Mouse (Mus musculus) liver (tissue): ENCODE measurements around the gene Olfr1124.
"Not testable (repeated sequence)": the region's sequence is repeated elsewhere in the genome, so short reads cannot be mapped to it uniquely, and the experiment has no call there.

ENCODE experiments used
- DNase-seq: peaks from one replicate; pipeline ENCODE4 v3.0.0-alpha.2; 2020; ENCODE audit warnings: mixed read lengths

Gene Olfr1124

GRCm38 (mm10) chr2:87429975-87430374, at the start of gene Olfr1124:
Olfr1124 (plus strand) TSS chr2:87430275.
- DNase-seq = no peak

GRCm38 (mm10) chr2:87383935-87384334, 46.1 kb upstream of the Olfr1124 start:
- DNase-seq = no peak

GRCm38 (mm10) chr2:87385549-87385948, 44.5 kb upstream of the Olfr1124 start, which contains the start of gene Olfr1122:
Olfr1122 (plus strand) TSS chr2:87385849.
- no peak for DNase-seq

- DNase-seq = not testable (repeated sequence)
Measured at GRCm38 (mm10) chr2:87393605-87394004, 36.5 kb upstream of the Olfr1124 start.

- DNase-seq = not testable (repeated sequence)
Measured at GRCm38 (mm10) chr2:87394686-87395085, 35.4 kb upstream of the Olfr1124 start.

- DNase-seq = no peak
Measured at GRCm38 (mm10) chr2:87416335-87416734, 13.7 kb upstream of the Olfr1124 start, which contains the start of gene Olfr1123. Olfr1123 (plus strand) TSS chr2:87416635.

- DNase-seq = no peak
Measured at GRCm38 (mm10) chr2:87437731-87438130, 7.7 kb downstream of the Olfr1124 start.

GRCm38 (mm10) chr2:87453662-87454061, 23.6 kb downstream of the Olfr1124 start, which contains the start of gene Olfr1126:
Olfr1126 (plus strand) TSS chr2:87453962.
- DNase-seq = no peak

- no peak for DNase-seq
Measured at GRCm38 (mm10) chr2:87461769-87462168, 31.7 kb downstream of the Olfr1124 start.

- no peak for DNase-seq
Measured at GRCm38 (mm10) chr2:87480207-87480606, 50.1 kb downstream of the Olfr1124 start.

GRCm38 (mm10) chr2:87481158-87481557, 51.1 kb downstream of the Olfr1124 start:
- DNase-seq = no peak

GRCm38 (mm10) chr2:87482276-87482675, 52.2 kb downstream of the Olfr1124 start:
- DNase-seq = no peak
